Mouse (Mus musculus) neural tube, embryonic 11.5 days (tissue): ENCODE data around the gene Sp6. TPM values are rescaled to one million over a fixed set of nuclear protein-coding genes. Genes with fewer than 3 reads are reported as not detected.

ENCODE experiments used
- ATAC-seq: fragments of 200-750 bp; cut with Nextera tagmentation; 2 replicates; pipeline ENCODE4 v1.8.0; 2017; ENCODE audit warnings: moderate number of reproducible peaks, mild to moderate bottlenecking, moderate TSS enrichment, moderate library complexity; ENCODE audit not compliant: insufficient read depth, low FRiP score, low TSS enrichment
- DNase-seq: peaks from one replicate; pipeline ENCODE4 v3.0.0-alpha.2; 2015; ENCODE audit warnings: low spot score
- H3K27ac ChIP-seq: fragments of 300-500 bp; sonication (generic); 2 replicates; pipeline ENCODE4 v1.5.1; 2014; ENCODE audit warnings: low read depth, mild to moderate bottlenecking, low read length
- H3K27me3 ChIP-seq: fragments of 300-500 bp; sonication (generic); 2 replicates; pipeline ENCODE4 v1.6.1; 2014; ENCODE audit warnings: mild to moderate bottlenecking, low read length, mixed read lengths; ENCODE audit not compliant: control insufficient read depth, insufficient read depth
- H3K36me3 ChIP-seq: fragments of 300-500 bp; sonication (generic); 2 replicates; pipeline ENCODE4 v1.6.1; 2014; ENCODE audit warnings: mild to moderate bottlenecking, low read length, moderate library complexity, mixed read lengths; ENCODE audit not compliant: control insufficient read depth, insufficient read depth
- H3K4me1 ChIP-seq: fragments of 300-500 bp; sonication (generic); 2 replicates; pipeline ENCODE4 v1.6.1; 2014; ENCODE audit warnings: low read length, mixed read lengths; ENCODE audit not compliant: control insufficient read depth, insufficient read depth
- H3K4me2 ChIP-seq: fragments of 300-500 bp; sonication (generic); 2 replicates; pipeline ENCODE4 v1.6.1; 2014; ENCODE audit warnings: low read depth, mild to moderate bottlenecking, moderate library complexity
- H3K4me3 ChIP-seq: fragments of 300-500 bp; sonication (generic); 2 replicates; pipeline ENCODE4 v1.5.1; 2014; ENCODE audit warnings: low read depth, low read length
- H3K9ac ChIP-seq: fragments of 300-500 bp; sonication (generic); 2 replicates; pipeline ENCODE4 v1.6.1; 2014; ENCODE audit warnings: mild to moderate bottlenecking, low read length
- H3K9me3 ChIP-seq: fragments of 300-500 bp; sonication (generic); 2 replicates; pipeline ENCODE4 v1.6.1; 2016; ENCODE audit warnings: low read length; ENCODE audit not compliant: control insufficient read depth
- WGBS: fragments of 180-500 bp; shearing (Covaris S2); extraction: QIAGEN DNeasy Blood & Tissue Kit; methylation state at CpG from one replicate; pipeline ENCODE4 v1.1.7; 2014; 5-methylcytosine and 5-hydroxymethylcytosine counted together
- polyA plus RNA-seq: library from polyadenylated mRNA; unstranded; fragments of >200 nt; fragmentation: Nextera tagmentation; extraction: Ambion mirVana; gene quantifications from 2 replicates; pipeline ENCODE4 v1.2.1, GENCODE M21; 2014

Gene Sp6
- polyA plus RNA-seq, result 0.09 and 0.20 TPM in 2 replicates

- H3K27me3 ChIP-seq, result peaks cover 36% of the 10 kb centered on the region
- H3K4me3 ChIP-seq, result no peak within 1 kb of the TSS
- H3K27ac ChIP-seq, result no peak within 1 kb of the TSS
- H3K4me1 ChIP-seq, result no peaks in the 10 kb centered on the region
- no peak for ATAC-seq
- no peaks in the 10 kb centered on the region for H3K9me3 ChIP-seq
- H3K36me3 ChIP-seq, result no peaks in the 10 kb centered on the region
- no peak for DNase-seq
- H3K9ac ChIP-seq, result no peak within 1 kb of the TSS
- no peak within 1 kb of the TSS for H3K4me2 ChIP-seq
- 35% methylated on average over 7 of the region's 8 CpGs for WGBS
Measured at GRCm38 (mm10) chr11:97013121-97013670, at the start of gene Sp6. Sp6 (plus strand) TSS chr11:97013394.

- Histone ChIP-seq H3K4me1 (no peaks in the 10 kb centered on the region), H3K9ac (no peak overlapping the region), H3K36me3 (peaks cover 17% of the 10 kb centered on the region), H3K27me3 (no peaks in the 10 kb centered on the region), H3K9me3 (no peaks in the 10 kb centered on the region), H3K27ac (no peak overlapping the region; the same call in 1 of the 2 replicates), H3K4me2 (no peak overlapping the region), H3K4me3 (no peak overlapping the region)
- DNase-seq, result peak; percentile 82
- WGBS, result 20% methylated on average over 8 of the region's 8 CpGs
- no peak for ATAC-seq
Measured at GRCm38 (mm10) chr11:96963580-96963979, 49.6 kb upstream of the Sp6 start.

GRCm38 (mm10) chr11:96966172-96966571 is 47.0 kb upstream of the Sp6 start:
- WGBS, result 93% methylated on average over 3 of the region's 3 CpGs
- no peaks in the 10 kb centered on the region for H3K4me1 ChIP-seq
- no peak overlapping the region for H3K4me2 ChIP-seq
- no peak overlapping the region for H3K4me3 ChIP-seq
- no peaks in the 10 kb centered on the region for H3K9me3 ChIP-seq
- DNase-seq (no peak), ATAC-seq (no peak)
- peaks cover 4% of the 10 kb centered on the region; the same call in 1 of the 2 replicates for H3K36me3 ChIP-seq
- no peaks in the 10 kb centered on the region for H3K27me3 ChIP-seq
- H3K9ac ChIP-seq, result no peak overlapping the region
- no peak overlapping the region for H3K27ac ChIP-seq

GRCm38 (mm10) chr11:96966914-96967543 is 46.2 kb upstream of the Sp6 start:
- H3K27me3 ChIP-seq, result no peaks in the 10 kb centered on the region
- no peak overlapping the region for H3K4me2 ChIP-seq
- ATAC-seq, result no peak
- H3K9me3 ChIP-seq, result no peaks in the 10 kb centered on the region
- WGBS, result 93% methylated on average over 13 of the region's 13 CpGs
- no peak overlapping the region for H3K9ac ChIP-seq
- DNase-seq, result no peak
- no peaks in the 10 kb centered on the region for H3K4me1 ChIP-seq
- H3K36me3 ChIP-seq, result no peaks in the 10 kb centered on the region; the same call in 1 of the 2 replicates
- no peak overlapping the region for H3K4me3 ChIP-seq
- H3K27ac ChIP-seq, result no peak overlapping the region

GRCm38 (mm10) chr11:96967544-96968269 is 45.5 kb upstream of the Sp6 start:
- Histone ChIP-seq H3K4me2 (no peak overlapping the region), H3K27ac (no peak overlapping the region), H3K4me3 (no peak overlapping the region), H3K9me3 (no peaks in the 10 kb centered on the region), H3K27me3 (no peaks in the 10 kb centered on the region), H3K9ac (no peak overlapping the region), H3K36me3 (no peaks in the 10 kb centered on the region; the same call in 1 of the 2 replicates), H3K4me1 (no peaks in the 10 kb centered on the region)
- DNase-seq (no peak), ATAC-seq (no peak)
- 90% methylated on average over 11 of the region's 11 CpGs for WGBS

DNA sequence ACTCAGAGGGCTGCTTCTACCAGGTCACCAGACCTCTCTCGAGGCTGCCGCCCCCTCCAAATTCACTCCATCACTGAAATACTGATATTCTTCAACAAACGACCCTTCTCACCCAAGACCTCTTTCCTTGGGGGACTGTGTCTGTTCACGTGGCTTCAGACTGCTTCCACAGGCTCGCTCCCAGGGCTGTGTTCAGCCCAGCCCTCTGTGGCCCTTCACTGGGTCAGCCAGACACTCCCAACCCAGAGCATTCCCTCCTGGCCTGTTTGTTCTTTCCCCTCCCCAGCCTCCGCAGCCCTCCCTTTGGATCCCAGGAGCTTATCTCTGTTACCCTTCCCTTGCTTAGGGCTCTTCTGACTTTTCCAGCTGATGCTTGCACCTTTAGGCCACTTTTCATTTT is 44.7 kb upstream of the Sp6 start:
- Histone ChIP-seq H3K9me3 (no peaks in the 10 kb centered on the region), H3K27ac (no peak overlapping the region), H3K4me2 (no peak overlapping the region), H3K27me3 (no peaks in the 10 kb centered on the region), H3K9ac (no peak overlapping the region), H3K36me3 (no peaks in the 10 kb centered on the region; the same call in 1 of the 2 replicates), H3K4me3 (no peak overlapping the region), H3K4me1 (no peaks in the 10 kb centered on the region)
- 70% methylated on average over 6 of the region's 6 CpGs for WGBS
- no peak for ATAC-seq
- no peak for DNase-seq

DNA sequence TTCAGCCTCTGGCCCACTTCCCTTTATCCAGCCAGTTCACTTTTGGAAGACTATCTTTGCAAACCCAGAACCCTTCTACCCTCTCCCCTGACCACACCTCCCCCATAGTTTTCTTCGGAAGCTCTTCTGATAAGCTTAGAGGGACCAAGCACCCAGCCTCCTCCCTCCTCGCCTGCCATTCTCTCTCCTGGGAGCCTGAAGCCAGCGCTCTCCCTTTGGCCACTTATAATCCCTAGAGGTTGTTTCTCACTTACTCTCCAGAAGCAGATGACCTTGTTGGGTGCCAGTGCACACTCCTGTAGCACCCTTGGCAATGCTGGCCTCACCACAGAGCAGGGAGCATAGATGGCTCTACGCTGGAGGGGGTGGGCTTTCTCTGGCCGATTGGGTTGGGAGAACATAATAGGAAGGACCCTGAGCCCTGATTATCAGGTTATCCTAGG is 43.9 kb upstream of the Sp6 start:
- no peaks in the 10 kb centered on the region for H3K27me3 ChIP-seq
- no peak for ATAC-seq
- peak overlapping the region; percentile 3; the same call in 1 of the 2 replicates for H3K27ac ChIP-seq
- no peaks in the 10 kb centered on the region; the same call in 1 of the 2 replicates for H3K36me3 ChIP-seq
- no peak for DNase-seq
- 87% methylated on average over 5 of the region's 5 CpGs for WGBS
- H3K9ac ChIP-seq, result peak overlapping the region; percentile 23; the same call in 1 of the 2 replicates
- H3K4me2 ChIP-seq, result no peak overlapping the region
- no peaks in the 10 kb centered on the region for H3K9me3 ChIP-seq
- no peak overlapping the region for H3K4me3 ChIP-seq
- no peaks in the 10 kb centered on the region for H3K4me1 ChIP-seq

- no peak overlapping the region for H3K4me3 ChIP-seq
- DNase-seq (no peak), ATAC-seq (no peak)
- WGBS, result 94% methylated on average over 1 of the region's 1 CpGs
- peak overlapping the region; percentile 11; the same call in 1 of the 2 replicates for H3K9ac ChIP-seq
- H3K4me1 ChIP-seq, result no peaks in the 10 kb centered on the region
- no peaks in the 10 kb centered on the region; the same call in 1 of the 2 replicates for H3K36me3 ChIP-seq
- H3K27ac ChIP-seq, result peak overlapping the region; percentile 3; the same call in 1 of the 2 replicates
- no peaks in the 10 kb centered on the region for H3K27me3 ChIP-seq
- no peak overlapping the region for H3K4me2 ChIP-seq
- no peaks in the 10 kb centered on the region for H3K9me3 ChIP-seq
Measured at GRCm38 (mm10) chr11:96969746-96970145, 43.4 kb upstream of the Sp6 start.
